Mouse (Mus musculus) liver, embryonic 13.5 days (tissue): Measurements from ENCODE around the gene Olfr1020. TPM values are rescaled to one million over a fixed set of nuclear protein-coding genes. Genes with fewer than 3 reads are reported as not detected.

ENCODE experiments used
- ATAC-seq: fragments of 200-750 bp; cut with Nextera tagmentation; 2 replicates; pipeline ENCODE4 v1.8.0; 2017; ENCODE audit warnings: low read depth, mild to moderate bottlenecking, moderate number of reproducible peaks, moderate library complexity
- DNase-seq: peaks from one replicate; pipeline ENCODE4 v3.0.0; 2022
- H3K27ac ChIP-seq: fragments of 300-500 bp; sonication (generic); 2 replicates; pipeline ENCODE4 v1.5.1; 2015; ENCODE audit warnings: moderate library complexity, mild to moderate bottlenecking, inconsistent platforms
- H3K27me3 ChIP-seq: fragments of 300-500 bp; sonication (generic); 2 replicates; pipeline ENCODE4 v1.6.1; 2015; ENCODE audit warnings: mild to moderate bottlenecking, inconsistent platforms
- H3K36me3 ChIP-seq: fragments of 300-500 bp; sonication (generic); 2 replicates; pipeline ENCODE4 v1.6.1; 2015; ENCODE audit warnings: mild to moderate bottlenecking, inconsistent platforms
- H3K4me1 ChIP-seq: fragments of 300-500 bp; sonication (generic); replicated peaks from 2 replicates; pipeline ENCODE4 v1.6.1; 2015; ENCODE audit warnings: inconsistent platforms
- H3K4me2 ChIP-seq: fragments of 300-500 bp; sonication (generic); 2 replicates; pipeline ENCODE4 v1.6.1; 2015; ENCODE audit warnings: inconsistent platforms, mild to moderate bottlenecking, moderate library complexity
- H3K4me3 ChIP-seq: fragments of 300-500 bp; sonication (generic); replicated peaks from 2 replicates; pipeline ENCODE4 v1.5.1; 2015; ENCODE audit warnings: mild to moderate bottlenecking, inconsistent platforms
- H3K9ac ChIP-seq: fragments of 300-500 bp; sonication (generic); 2 replicates; pipeline ENCODE4 v1.6.1; 2015; ENCODE audit warnings: mild to moderate bottlenecking, inconsistent platforms
- H3K9me3 ChIP-seq: fragments of 300-500 bp; sonication (generic); replicated peaks from 2 replicates; pipeline ENCODE4 v1.6.1; 2016; ENCODE audit warnings: inconsistent platforms
- WGBS: fragments of 180-500 bp; shearing (Covaris S2); methylation state at CpG from one replicate; pipeline ENCODE4 v1.1.7; 2015; ENCODE audit not compliant: insufficient replicate concordance; 5-methylcytosine and 5-hydroxymethylcytosine counted together
- polyA plus RNA-seq: library from polyadenylated mRNA; unstranded; fragments of >200 nt; fragmentation: Nextera tagmentation; extraction: Ambion mirVana; gene quantifications from 2 replicates; pipeline ENCODE4 v1.2.1, GENCODE M21; 2015

The Olfr1020 gene
- polyA plus RNA-seq = not detected in 2 replicates

- Histone ChIP-seq H3K9me3 (no peaks in the 10 kb centered on the region), H3K4me3 (no peak within 1 kb of the TSS), H3K27ac (no peak within 1 kb of the TSS), H3K4me1 (no peaks in the 10 kb centered on the region), H3K36me3 (no peaks in the 10 kb centered on the region), H3K9ac (no peak within 1 kb of the TSS), H3K4me2 (no peak within 1 kb of the TSS), H3K27me3 (no peaks in the 10 kb centered on the region)
- WGBS = 67% methylated on average over 1 of the region's 1 CpGs
- no peak for DNase-seq
- no peak for ATAC-seq
Measured at GRCm38 (mm10) chr2:85846730-85847129, at the start of gene Olfr1020. TSS of gene Olfr1020 (plus strand) at chr2:85847030.

- Histone ChIP-seq H3K9me3 (no peaks in the 10 kb centered on the region), H3K27me3 (no peaks in the 10 kb centered on the region), H3K4me3 (no peak within 1 kb of the TSS), H3K9ac (no peak within 1 kb of the TSS), H3K4me2 (no peak within 1 kb of the TSS), H3K36me3 (no peaks in the 10 kb centered on the region), H3K4me1 (no peaks in the 10 kb centered on the region), H3K27ac (no peak within 1 kb of the TSS)
- no peak for ATAC-seq
- DNase-seq = no peak
- 62% methylated on average over 2 of the region's 2 CpGs for WGBS
Measured at GRCm38 (mm10) chr2:85802444-85802843, 44.4 kb upstream of the Olfr1020 start, which contains the start of gene Olfr1016. TSS of gene Olfr1016 (minus strand) at chr2:85802544.

GRCm38 (mm10) chr2:85804501-85804900, 42.3 kb upstream of the Olfr1020 start:
- 70% methylated on average over 4 of the region's 4 CpGs for WGBS
- no peaks in the 10 kb centered on the region for H3K27me3 ChIP-seq
- no peak overlapping the region for H3K27ac ChIP-seq
- no peak overlapping the region for H3K9ac ChIP-seq
- no peaks in the 10 kb centered on the region for H3K36me3 ChIP-seq
- no peak for ATAC-seq
- no peaks in the 10 kb centered on the region for H3K4me1 ChIP-seq
- no peak overlapping the region for H3K4me3 ChIP-seq
- no peaks in the 10 kb centered on the region for H3K9me3 ChIP-seq
- no peak overlapping the region for H3K4me2 ChIP-seq
- DNase-seq = no peak

GRCm38 (mm10) chr2:85818179-85818578, 28.7 kb upstream of the Olfr1020 start, which contains the start of gene Olfr1018:
TSS of gene Olfr1018 (plus strand) at chr2:85818479.
- Histone ChIP-seq H3K4me2 (no peak within 1 kb of the TSS), H3K36me3 (no peaks in the 10 kb centered on the region), H3K9ac (no peak within 1 kb of the TSS), H3K4me3 (no peak within 1 kb of the TSS), H3K27ac (no peak within 1 kb of the TSS), H3K9me3 (no peaks in the 10 kb centered on the region), H3K27me3 (no peaks in the 10 kb centered on the region), H3K4me1 (no peaks in the 10 kb centered on the region)
- no peak for ATAC-seq
- DNase-seq = no peak

GRCm38 (mm10) chr2:85845383-85845782, 1.4 kb upstream of the Olfr1020 start, which contains the start of gene Olfr1019:
TSS of gene Olfr1019 (minus strand) at chr2:85845483.
- ATAC-seq = no peak
- H3K36me3 ChIP-seq = no peaks in the 10 kb centered on the region

GRCm38 (mm10) chr2:85868294-85868693, 21.5 kb downstream of the Olfr1020 start, which contains the start of gene Olfr1022:
TSS of gene Olfr1022 (plus strand) at chr2:85868594.
- H3K4me3 ChIP-seq = no peak within 1 kb of the TSS
- H3K27ac ChIP-seq = no peak within 1 kb of the TSS
- no peak within 1 kb of the TSS for H3K4me2 ChIP-seq
- ATAC-seq (no peak), DNase-seq (no peak)
- H3K4me1 ChIP-seq = no peaks in the 10 kb centered on the region
- no peaks in the 10 kb centered on the region for H3K36me3 ChIP-seq
- 28% methylated on average over 2 of the region's 2 CpGs for WGBS
- no peaks in the 10 kb centered on the region for H3K9me3 ChIP-seq
- no peaks in the 10 kb centered on the region for H3K27me3 ChIP-seq
- no peak within 1 kb of the TSS for H3K9ac ChIP-seq

More at GRCm38 (mm10) chr2:85845383-85845782, 1.4 kb upstream of the Olfr1020 start, which contains the start of gene Olfr1019:
- H3K4me2 ChIP-seq = no peak within 1 kb of the TSS
- DNase-seq = no peak
- H3K9ac ChIP-seq = no peak within 1 kb of the TSS
- no peaks in the 10 kb centered on the region for H3K4me1 ChIP-seq
- H3K4me3 ChIP-seq = no peak within 1 kb of the TSS
- H3K27me3 ChIP-seq = no peaks in the 10 kb centered on the region
- no peaks in the 10 kb centered on the region for H3K9me3 ChIP-seq
- no peak within 1 kb of the TSS for H3K27ac ChIP-seq

- no peak within 1 kb of the TSS for H3K4me3 ChIP-seq
- DNase-seq (no peak), ATAC-seq (no peak)
- H3K9ac ChIP-seq = no peak within 1 kb of the TSS
- no peak within 1 kb of the TSS for H3K27ac ChIP-seq
- no peaks in the 10 kb centered on the region for H3K36me3 ChIP-seq
- no peaks in the 10 kb centered on the region for H3K9me3 ChIP-seq
- no peaks in the 10 kb centered on the region for H3K4me1 ChIP-seq
- H3K27me3 ChIP-seq = no peaks in the 10 kb centered on the region
- WGBS = 46% methylated on average over 2 of the region's 2 CpGs
- no peak within 1 kb of the TSS for H3K4me2 ChIP-seq
Measured at GRCm38 (mm10) chr2:85885340-85885739, 38.5 kb downstream of the Olfr1020 start, which contains the start of gene Olfr1023. TSS of gene Olfr1023 (plus strand) at chr2:85885640.

Other genes starting within 250 kb of the Olfr1020 start
- gene Olfr1000, start 235.1 kb upstream of the Olfr1020 start, polyA plus RNA-seq = not detected in 2 replicates
- gene Olfr1002, start 196.3 kb upstream of the Olfr1020 start, polyA plus RNA-seq = not detected in 2 replicates
- gene Olfr154, start 182.6 kb upstream of the Olfr1020 start, polyA plus RNA-seq = not detected in 2 replicates
- gene Olfr1006, start 168.3 kb upstream of the Olfr1020 start, polyA plus RNA-seq = not detected in 2 replicates
- not detected in 2 replicates for gene Olfr1008, start 157.6 kb upstream of the Olfr1020 start, polyA plus RNA-seq
- gene Olfr1009, start 131.6 kb upstream of the Olfr1020 start, polyA plus RNA-seq = not detected in 2 replicates
- not detected in 2 replicates for gene Olfr1012, start 84.3 kb upstream of the Olfr1020 start, polyA plus RNA-seq
- gene Olfr1013, start 79.9 kb upstream of the Olfr1020 start, polyA plus RNA-seq = not detected in 2 replicates
- gene Olfr1014, start 74.3 kb upstream of the Olfr1020 start, polyA plus RNA-seq = not detected in 2 replicates
- not detected in 2 replicates for gene Olfr1015, start 65.0 kb upstream of the Olfr1020 start, polyA plus RNA-seq
- gene Olfr1016, start 44.5 kb upstream of the Olfr1020 start, polyA plus RNA-seq = not detected in 2 replicates
- not detected in 2 replicates for gene Olfr1018, start 28.6 kb upstream of the Olfr1020 start, polyA plus RNA-seq
- gene Olfr1019, start 1.5 kb upstream of the Olfr1020 start, polyA plus RNA-seq = not detected in 2 replicates
- gene Olfr1022, start 21.6 kb downstream of the Olfr1020 start, polyA plus RNA-seq = not detected in 2 replicates
- not detected in 2 replicates for gene Olfr1023, start 38.6 kb downstream of the Olfr1020 start, polyA plus RNA-seq
- not detected in 2 replicates for gene Olfr1024, start 58.0 kb downstream of the Olfr1020 start, polyA plus RNA-seq
- gene Olfr1025-ps1, start 68.2 kb downstream of the Olfr1020 start, polyA plus RNA-seq = not detected in 2 replicates
- not detected in 2 replicates for gene Olfr1026, start 74.5 kb downstream of the Olfr1020 start, polyA plus RNA-seq
- gene Olfr1028, start 103.4 kb downstream of the Olfr1020 start, polyA plus RNA-seq = not detected in 2 replicates
- not detected in 2 replicates for gene Olfr1029, start 126.9 kb downstream of the Olfr1020 start, polyA plus RNA-seq
- not detected in 2 replicates for gene Olfr1030, start 132.2 kb downstream of the Olfr1020 start, polyA plus RNA-seq
- not detected in 2 replicates for gene Olfr1031, start 143.3 kb downstream of the Olfr1020 start, polyA plus RNA-seq
- not detected in 2 replicates for gene Olfr1032, start 158.5 kb downstream of the Olfr1020 start, polyA plus RNA-seq
- gene Olfr1033, start 173.6 kb downstream of the Olfr1020 start, polyA plus RNA-seq = 0.16 and 0.41 TPM in 2 replicates
- not detected in 2 replicates for gene Olfr1034, start 198.8 kb downstream of the Olfr1020 start, polyA plus RNA-seq
- not detected in 2 replicates for gene Olfr1036, start 227.0 kb downstream of the Olfr1020 start, polyA plus RNA-seq
- gene Olfr1037, start 240.4 kb downstream of the Olfr1020 start, polyA plus RNA-seq = not detected in 2 replicates